Mouse (Mus musculus) right cerebral cortex, adult 18-20 months (tissue): ENCODE measurements at regions not wholly inside any gene's neighbourhood (a gene's known extent, or its start where the extent isn't known, plus 50 kb on each side); places are given as distances from the start of the nearest gene placed in this dataset.

Experiments
- DNase-seq: peaks from one replicate; pipeline ENCODE4 v3.0.0; 2022; ENCODE audit warnings: mixed read lengths

DNA sequence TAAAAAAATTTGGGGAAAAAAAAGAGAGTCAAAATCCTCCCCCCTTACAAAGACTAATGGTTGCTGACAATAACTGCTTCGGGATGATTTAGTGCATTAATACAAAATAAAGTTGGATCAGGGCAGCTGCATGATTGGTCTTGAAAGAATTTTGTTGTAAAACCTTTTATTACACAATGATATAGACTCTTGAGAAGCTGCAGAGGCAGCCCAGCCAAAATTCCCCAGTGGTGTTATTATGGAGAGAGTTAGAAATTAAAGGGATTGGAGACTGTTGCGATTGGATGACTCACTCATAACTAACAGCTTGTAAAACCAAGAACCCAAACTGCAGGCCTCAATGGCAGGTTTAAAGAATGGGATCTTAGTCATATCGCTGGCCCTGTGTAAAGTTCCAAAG, 181.4 kb upstream of the Igfbp7 start:
- DNase-seq, result no peak

DNA sequence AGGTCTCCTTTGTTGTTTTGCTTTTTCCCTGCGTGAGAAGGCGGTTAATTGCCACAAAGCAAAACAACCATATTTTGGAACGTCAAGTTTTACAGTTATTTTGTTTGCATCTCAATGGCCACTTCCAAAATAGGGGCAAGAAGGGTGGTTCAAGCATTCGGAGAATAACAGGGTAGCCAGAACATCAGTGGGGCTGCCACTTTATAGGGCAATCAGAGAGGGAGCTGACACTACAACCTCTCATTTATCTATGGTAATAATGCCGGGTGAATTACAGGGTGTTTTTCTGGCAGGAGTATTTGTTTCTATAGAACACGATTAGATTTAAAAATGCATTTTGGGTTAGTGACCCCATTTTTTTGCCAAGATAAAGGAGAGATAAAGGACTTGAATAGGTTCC, 173.9 kb upstream of the Igfbp7 start:
- DNase-seq, result no peak

DNA sequence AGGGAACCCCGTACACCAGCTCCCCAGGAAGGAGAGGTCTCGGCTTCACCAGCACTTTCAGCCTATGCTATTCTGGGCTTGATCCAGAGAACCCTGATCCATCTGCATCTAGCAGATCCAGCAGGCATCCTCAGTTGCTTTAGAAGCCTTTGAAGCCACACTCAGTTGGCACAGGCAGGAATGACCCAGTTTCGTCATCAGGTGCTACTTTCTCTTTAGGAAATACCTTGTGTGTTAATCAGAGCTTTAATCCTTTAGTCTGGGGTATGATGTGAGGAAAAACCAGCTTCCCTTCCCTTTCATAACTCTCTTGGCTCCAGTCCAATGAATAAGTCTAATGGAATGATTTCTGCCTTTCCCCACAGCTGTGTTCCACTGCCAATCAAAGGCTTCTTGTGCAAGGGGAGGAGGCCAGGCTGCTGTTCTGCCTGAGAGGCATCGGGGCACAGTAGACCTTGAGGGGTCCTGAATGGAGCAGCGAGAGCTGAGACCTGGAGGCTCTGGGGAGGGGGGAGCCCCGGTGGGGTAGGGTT, 173.3 kb upstream of the Igfbp7 start:
- DNase-seq, result peak; percentile 4

DNA sequence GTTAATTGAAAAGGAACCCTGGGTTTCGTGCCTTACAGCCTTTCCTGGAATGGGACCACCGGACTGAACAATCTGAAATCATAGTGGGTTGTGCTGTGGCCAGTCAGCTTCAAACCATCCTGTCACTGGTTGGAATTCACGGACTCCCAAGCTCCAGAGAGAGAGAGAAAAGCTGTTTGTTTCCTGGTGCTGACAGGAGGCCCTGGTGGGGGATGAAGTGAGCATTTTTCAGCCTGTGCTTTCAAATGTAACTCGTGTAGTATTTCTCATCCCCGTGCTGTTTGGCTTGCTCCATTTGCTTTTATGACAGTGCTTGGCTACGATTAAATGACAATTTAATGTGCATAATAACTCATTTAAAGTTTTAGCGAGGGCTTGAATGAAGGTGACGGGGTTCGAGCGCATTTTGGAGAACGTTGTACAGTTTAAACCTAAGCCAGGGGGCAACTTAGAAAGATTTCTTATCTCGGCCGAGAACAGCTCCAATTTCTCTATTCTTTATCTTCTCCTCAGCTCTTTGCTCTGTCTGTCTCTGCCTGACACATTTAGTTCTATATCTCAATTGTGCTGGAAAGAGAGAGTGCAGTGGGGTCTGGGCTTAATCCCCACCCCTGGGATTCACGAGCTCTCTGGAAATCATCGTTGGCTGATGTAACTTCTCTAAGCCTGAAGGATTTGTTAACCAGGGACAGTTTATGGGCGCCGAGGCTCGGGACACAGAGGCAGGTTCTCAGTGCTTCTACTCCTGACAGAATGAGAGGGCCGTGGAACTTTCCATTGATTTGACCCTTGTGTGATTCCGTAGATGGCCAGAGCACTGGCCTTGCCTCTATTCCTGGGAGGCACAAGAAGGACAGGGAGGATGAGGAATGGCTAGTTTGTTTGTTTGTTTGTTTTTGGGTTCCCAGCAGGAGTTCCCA, 172.2 kb upstream of the Igfbp7 start:
- DNase-seq, result no peak

DNA sequence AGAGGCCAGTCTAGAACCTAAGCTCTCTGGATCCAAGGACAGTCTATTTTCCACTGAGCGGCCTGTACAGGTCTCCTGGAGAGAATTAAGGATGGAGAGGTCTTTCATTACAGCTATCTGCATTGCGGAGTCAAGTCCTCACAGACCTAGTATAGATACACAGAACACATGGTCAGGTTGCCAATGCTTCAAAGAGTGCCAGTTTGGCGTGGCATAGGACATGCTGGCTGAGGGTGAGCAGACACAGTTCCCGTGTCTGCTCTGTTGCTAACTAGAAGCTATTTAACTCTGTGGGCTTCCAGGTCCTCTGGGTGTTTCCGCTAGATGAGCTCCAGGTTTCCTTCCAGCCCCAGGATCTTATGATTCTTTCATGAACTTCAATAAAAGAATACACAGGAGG, 169.0 kb upstream of the Igfbp7 start:
- DNase-seq, result no peak

DNA sequence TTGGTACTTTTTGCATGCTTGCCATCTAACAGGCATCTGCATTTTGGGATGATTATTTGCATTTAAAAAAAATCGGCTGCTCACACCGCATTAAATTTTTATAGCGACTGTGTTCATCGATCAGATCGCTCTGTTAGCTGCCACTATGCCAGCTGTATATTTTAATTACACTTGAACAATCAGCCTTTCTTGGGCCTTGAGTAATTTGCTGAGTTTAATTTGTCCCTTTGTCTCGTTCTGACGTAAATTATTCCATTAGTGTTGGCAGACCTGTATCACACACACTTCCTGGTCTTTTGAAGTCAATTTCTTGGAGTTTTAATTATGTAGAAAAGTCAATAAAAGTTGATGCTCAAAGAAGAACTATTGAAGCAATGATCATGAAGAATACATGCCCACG, 167.9 kb upstream of the Igfbp7 start:
- DNase-seq, result no peak

DNA sequence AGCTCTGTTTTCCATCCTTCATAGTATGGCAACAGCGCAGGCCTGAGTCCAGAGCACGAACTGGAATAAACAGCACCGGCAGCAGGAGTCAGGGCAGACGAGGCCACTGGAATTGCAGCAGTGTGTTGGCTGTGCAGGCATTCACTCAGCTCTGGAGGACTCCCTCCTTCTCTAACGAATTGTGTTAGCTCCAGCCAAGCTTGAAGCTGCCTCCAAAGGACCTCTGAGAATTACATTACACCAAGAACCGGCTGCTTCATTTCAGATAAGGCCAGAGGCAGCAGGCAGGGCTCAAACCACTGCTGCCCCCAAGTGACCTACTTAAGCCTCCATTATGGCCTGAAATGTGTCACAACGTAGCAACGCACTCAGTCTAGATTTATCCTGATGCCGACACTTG, 162.5 kb upstream of the Igfbp7 start:
- no peak for DNase-seq

DNA sequence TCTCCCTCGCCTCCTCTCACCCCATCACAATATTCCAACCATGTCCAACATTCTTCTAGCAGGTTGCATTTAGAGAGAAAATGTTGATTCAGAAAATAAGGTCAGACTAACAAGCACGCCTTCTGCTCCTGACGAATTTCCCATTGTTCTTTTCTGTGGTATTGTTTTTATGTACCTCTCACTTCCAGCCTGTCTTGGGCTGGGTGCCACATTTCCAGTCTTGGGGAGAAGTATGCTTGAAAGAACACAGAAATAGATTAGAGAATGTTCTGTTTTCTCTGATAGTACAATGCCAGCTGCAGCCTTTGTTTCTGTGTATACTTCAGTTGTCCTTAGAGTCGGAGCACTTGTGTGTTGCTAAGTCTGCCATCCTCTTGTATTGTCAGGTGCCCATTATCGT, 160.3 kb upstream of the Igfbp7 start:
- no peak for DNase-seq

DNA sequence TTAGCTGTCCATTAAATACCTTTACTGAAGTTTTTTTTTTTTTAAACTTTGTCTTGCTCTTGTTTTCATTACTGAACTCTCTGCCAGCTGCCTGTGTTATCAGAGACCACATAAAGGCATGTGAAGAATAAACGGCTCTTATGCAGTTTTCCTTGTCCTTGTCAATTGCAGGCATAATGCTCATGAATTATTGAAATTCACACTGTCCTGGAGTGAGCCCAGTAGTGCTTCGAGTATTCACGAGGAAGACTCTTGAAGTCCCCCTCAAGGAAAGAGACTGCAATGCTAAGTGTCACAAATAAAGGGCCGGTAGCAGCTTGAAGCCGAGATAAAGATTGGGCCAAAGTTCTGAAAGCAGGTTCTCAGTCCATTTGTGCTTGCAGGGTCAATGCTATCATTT, 144.7 kb upstream of the Igfbp7 start:
- no peak for DNase-seq

DNA sequence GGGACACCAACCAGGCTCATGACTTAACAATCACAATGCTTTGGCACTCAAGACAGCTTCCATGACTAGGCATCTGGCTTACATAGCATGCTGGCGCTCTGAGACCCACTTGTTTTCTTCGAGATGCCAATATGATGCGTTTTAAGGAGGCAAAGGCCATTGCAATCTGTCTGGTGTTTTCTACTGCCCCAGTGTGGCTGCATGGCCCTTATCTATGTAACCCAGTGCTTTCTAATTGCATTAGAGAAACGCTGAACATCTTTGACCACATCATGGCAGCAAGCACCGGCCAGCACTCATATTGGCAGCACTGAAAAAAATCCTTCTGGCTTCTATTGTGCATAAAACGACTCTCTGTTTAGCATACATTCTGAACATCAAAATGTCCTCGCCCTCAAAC, 144.2 kb upstream of the Igfbp7 start:
- no peak for DNase-seq

DNA sequence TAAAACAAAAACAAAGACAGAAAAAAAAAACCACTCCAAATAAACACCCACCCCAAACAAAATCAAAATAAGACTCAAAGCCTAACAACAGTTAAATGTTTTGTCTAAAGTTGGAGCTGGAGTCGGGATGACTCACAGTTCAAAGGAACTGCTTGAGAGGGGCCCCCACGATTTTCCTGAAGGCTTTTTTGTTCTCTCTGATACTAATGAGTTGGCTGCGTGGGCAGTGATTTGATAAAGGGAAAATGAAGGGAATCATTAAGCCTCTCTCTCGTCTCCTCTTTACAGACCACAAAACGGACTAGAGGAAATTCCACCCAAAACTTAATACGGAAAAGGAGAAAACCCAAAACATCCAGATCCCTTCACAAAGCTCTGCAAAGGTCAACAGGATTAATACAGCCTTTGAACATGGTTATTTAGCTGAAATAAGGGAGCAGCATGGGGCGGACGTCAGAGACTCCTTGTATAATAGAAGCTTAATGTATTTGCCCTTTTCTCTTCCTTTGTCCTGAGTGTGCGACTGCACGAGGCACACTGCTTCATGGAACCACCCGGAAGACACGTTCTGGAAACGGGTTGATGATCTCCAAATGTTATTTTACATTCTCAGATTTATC, 138.3 kb upstream of the Igfbp7 start:
- peak; percentile 23 for DNase-seq

DNA sequence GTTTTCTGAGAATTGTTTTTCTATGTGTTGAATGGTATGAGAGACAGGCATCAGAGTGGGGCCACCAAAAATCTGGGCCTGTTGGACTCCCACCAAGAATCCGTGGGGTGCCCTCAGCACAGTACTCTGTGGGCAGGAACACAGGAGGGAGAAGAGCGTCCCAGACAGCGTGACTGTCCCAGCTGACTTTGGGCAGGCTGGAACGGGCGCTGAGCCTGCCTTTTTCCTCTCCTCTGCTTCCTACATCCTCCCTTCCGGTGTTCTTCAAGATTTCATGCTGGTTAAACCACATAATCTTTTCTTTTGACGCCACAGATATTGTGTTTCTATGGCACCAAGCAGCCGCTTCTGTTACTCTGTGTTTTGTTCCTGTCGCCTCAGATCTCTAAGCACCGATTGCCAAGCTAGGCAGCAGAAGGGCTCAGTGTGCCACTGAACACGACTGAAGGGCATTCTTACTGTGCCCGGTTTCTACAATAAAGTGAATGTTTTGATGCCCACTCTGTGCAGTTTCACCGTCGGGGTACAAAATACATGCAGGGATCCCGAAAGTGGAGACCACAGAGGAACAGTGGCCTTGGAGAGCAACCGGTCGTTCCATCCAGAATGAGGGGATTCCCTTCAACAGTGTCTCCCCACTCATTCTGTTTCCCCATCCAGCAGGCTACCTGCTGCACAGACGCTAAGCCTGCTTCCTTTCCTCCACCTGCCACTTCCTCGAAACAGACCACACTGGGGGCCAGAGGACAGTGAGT, 124.6 kb upstream of the Igfbp7 start:
- DNase-seq, result peak; percentile 13

DNA sequence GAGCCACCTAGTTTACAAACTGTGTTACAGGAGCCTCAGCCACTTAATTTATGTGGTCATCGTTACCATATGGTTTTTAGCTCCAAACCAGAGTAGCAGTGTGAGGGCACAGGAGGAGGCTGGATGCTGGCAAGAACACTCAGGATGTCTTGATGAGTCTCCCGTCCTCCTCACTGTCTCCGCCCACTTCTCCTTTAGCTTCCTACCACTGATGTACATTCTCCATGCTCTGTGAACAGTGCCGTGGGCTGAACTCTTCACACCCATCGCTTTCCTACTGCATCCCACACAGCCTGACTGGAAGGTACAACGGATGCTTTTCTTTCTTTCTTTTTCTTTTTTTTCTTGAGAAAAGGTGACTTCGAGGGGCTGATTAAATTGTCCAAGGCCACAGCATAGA, 122.5 kb upstream of the Igfbp7 start:
- peak; percentile 48 for DNase-seq

DNA sequence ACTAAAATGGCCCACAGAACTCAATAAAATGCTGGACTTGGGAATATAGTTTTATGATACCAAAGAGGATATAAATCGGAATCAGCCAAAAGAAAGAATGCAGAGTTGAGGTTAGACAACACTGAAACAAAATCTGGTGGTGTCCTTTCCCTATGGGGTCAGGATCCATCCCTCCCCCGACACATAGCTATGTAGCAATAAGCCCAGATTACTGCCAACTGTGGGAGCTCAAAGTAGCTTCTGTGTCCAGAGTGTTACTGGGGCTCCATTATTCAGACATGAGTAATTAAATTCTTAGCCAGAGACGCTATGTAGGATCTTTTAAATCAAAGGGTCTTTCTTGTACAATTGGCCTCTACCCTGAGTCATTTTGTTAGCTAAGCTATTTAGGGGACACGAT, 109.4 kb upstream of the Igfbp7 start:
- DNase-seq, result no peak

DNA sequence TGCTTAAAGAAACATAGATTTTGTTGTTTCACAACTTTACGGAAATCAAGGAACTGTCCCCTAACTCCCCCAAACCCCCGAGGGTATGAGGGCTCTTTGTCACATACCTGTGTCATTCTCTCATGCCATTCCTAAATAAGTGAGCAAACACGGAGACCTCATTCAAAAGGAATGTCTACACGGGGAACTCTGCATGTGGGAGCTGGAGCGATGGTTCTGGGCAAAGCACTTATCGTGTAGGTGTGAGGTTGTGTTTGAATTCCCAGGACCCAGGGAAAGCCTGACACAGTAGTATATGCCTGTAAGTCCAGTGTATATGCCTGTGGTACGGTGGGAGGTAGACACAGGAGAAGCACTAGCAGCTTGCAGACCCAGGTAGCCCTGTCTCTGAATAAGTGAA, 107.6 kb upstream of the Igfbp7 start:
- no peak for DNase-seq

DNA sequence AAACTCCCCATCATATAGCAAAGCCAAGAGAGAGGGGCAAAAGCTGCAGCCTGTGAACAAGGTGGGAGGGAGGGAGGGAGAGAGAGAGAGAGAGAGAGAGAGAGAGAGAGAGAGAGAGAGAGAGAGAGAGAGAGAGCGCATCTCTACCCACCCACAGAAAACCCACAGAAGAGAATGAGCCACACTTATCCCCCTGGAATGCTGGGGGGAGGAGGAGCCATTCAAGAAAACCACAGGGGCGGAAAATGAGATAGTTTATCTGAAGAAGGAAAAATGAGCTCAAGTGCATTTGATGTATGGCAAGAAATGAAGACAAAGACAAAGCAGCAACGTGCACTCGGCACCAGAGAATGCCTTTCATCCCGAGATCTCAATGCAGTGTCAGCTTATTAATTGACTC, 94.8 kb upstream of the Igfbp7 start:
- peak; percentile 39 for DNase-seq

DNA sequence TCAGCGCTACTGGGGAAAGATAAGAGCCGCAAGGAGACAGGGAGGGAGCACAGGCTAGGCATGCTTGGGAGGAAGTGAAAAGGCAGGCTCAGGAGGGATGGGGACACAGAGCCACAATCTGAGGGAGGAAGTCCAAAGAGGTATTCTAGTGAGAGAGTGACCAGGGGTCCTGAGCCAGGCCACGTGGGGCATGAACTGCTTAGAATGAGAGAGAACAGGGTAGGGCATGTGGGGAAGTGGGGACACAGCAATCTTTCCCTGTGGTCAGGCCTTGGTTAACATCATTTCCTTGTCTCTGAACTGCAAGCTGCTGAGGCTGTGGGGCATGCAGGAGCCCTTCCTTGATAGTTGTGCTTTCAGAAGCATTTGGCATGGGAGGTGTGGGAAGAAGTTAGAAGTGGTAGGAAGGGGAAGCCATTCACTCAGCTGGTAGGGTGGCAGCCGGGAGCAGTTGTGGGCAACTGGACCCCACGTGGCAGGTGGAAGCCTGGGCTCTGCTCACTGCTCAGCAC, 92.2 kb upstream of the Igfbp7 start:
- no peak for DNase-seq

DNA sequence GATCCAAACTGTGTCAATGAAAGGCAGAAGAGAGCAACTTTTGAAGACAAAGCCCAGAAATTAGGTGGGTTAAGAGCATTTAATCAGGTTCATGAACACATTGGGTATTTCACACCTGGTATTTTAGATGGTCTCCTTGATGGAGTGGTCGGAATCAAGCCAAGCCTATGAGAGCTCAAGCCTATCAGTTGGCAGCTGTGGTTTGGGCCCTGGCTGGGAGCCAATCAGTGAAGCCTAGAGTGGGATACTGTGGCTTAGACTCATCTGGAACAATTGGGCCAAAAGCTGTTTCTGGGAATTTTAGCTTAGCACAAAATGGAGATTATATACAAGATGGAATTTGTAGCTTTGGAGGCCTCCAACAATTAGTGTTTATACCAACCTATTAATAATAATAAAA, 86.8 kb upstream of the Igfbp7 start:
- DNase-seq, result no peak

DNA sequence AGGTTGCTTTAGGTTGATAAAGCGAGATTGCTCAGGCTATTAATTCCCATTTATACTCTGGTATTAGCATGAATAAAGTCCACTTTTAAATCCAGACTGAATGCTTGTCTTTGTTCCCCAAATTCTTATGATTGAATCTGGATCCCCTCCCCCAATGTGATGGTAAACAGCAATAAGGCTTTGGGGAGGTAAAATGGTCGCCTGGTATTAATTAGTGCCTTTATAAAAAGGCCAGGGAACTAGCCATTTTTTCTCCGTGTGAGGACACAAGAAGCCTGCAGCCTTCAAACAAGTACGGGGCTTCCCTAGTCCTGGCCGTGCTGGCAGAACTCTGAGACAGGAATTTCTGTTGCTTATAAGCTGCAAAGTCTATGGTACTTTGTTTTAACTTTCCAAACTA, 81.1 kb upstream of the Igfbp7 start:
- no peak for DNase-seq

DNA sequence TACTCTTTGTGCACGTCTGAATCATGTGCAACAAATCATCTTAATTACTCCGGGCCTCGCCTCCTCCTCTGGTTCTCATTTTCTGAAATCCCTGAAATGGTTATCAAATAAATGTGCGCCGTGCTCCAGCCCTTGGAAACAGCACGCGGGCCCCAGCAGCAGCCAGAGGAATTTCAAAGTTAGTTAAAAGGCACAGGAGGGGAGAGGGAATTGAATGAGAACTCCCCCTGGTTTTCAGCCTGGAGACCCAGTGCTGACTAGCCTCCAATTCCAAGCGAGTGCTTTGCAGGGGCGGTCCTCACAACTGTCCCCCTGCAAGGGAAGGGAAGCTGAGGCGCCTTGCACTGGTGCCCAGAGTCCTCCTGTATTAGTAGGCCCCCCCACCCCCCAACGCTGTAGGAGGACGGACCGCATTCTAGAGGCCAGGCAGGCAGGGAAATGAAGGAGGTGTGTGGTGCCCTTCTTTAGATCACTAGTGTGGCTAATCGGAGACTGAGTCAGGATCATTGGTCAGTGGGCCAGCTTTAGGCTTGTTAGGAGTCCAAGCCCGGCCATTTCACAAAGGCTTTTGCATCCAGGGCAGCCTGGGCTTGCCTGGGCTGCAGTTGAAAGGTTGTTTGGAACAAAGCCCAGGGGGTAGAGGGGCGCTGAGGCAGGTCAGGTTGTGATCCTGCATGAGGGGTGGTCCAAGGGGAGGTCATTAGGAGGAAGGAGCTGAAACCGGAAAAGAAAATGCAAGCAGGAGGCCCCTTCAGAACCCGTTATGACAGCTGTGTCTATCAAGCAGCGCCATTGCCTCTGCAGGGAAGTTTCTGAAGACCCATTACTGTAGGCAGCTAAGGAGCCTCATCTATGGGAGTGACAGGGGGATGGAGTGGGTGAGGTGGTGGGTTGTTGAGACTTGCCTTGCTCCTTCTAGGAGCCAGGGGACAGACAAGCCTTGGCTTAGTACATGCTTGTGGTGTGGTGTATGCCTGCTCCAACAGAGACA, 80.3 kb upstream of the Igfbp7 start:
- DNase-seq, result peak; percentile 25

DNA sequence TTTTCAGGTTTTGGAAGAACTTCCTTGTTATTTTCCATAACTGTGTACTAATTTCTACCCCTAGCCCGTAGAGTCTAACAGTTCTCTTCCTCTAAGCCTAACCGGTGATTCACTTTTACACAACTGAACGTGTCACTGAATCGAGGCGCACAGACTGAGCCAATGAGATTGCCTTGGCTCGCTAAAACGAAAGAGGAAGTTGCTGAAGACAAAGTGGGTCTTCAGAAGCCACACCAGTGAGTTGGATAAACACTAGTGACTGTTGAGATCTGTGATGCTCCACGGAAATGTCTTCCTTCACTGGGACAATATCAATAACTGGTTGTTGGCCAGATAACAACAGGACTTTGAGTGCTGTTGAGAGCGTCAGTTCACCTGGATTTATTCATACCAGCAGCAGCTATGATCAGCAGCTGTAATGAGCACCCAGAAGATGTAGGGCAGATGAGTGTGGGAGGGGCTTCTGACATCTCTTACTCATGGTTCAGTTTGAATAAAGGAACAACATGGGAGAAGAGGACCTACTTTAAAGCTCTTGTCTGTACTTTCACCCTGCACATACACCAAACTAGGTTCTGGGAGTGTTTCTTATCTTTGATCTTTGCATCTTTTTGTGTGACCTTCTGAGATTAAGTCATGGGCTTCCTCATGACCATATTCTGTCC, 75.3 kb upstream of the Igfbp7 start:
- no peak for DNase-seq

DNA sequence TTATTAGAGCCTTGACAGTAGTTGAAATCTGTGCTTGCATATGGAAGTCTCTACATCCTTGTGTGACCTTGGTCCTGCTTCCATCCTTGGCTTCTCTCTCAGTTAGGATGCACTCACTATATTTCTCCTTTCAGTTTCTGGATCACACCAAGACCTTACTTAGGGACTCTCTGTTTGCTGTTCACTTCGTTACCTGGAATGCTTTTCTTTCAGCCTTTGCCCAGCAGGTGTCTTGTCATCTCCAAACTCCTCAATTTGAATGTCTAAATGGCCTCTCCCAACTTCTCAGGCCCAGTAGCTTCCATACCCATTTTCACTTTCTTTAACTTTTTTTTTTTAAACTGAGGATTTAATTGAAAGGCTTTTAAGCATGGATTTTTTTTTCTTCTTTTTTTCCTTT, 74.0 kb upstream of the Igfbp7 start:
- DNase-seq, result no peak
